Mouse (Mus musculus) thymus, postnatal 36 days (tissue): ENCODE data around the gene Hmgb2.
"Not testable (repeated sequence)": the region's sequence is repeated elsewhere in the genome, so short reads cannot be mapped to it uniquely, and the experiment has no call there.

Experiments used
- DNase-seq, 2 experiments: peaks; one replicate each; pipeline ENCODE4 v3.0.0; 2022; ENCODE audit warnings: mixed read lengths in 2 of 2

Gene Hmgb2

GRCm38 (mm10) chr8:57511316-57512118, at the start of gene Hmgb2:
Hmgb2 (plus strand) TSS chr8:57511907.
- DNase-seq = peak; percentile 99

- no peak for DNase-seq
Observed at GRCm38 (mm10) chr8:57462839-57463238, 48.9 kb upstream of the Hmgb2 start.

GRCm38 (mm10) chr8:57463757-57464156, 48.0 kb upstream of the Hmgb2 start:
- no peak for DNase-seq

- DNase-seq = no peak
Observed at GRCm38 (mm10) chr8:57468624-57469023, 43.1 kb upstream of the Hmgb2 start.

GRCm38 (mm10) chr8:57470863-57471262, 40.8 kb upstream of the Hmgb2 start:
- DNase-seq = no peak

GRCm38 (mm10) chr8:57473751-57474150, 38.0 kb upstream of the Hmgb2 start:
- DNase-seq = no peak

GRCm38 (mm10) chr8:57478406-57478805, 33.3 kb upstream of the Hmgb2 start:
- DNase-seq = no peak

- DNase-seq = no peak
Observed at GRCm38 (mm10) chr8:57479700-57480099, 32.0 kb upstream of the Hmgb2 start.

GRCm38 (mm10) chr8:57480606-57481005, 31.1 kb upstream of the Hmgb2 start:
- no peak for DNase-seq

GRCm38 (mm10) chr8:57486491-57487440, 24.9 kb upstream of the Hmgb2 start:
- DNase-seq = peak; percentile 44 to 60

GRCm38 (mm10) chr8:57487441-57488155, 24.1 kb upstream of the Hmgb2 start, which contains the start of gene Sap30:
Sap30 (minus strand) TSS chr8:57487860.
- peak; percentile 99 for DNase-seq

- peak; percentile 62 to 72 for DNase-seq
Observed at GRCm38 (mm10) chr8:57488312-57488765, 23.4 kb upstream of the Hmgb2 start.

GRCm38 (mm10) chr8:57489366-57489765, 22.3 kb upstream of the Hmgb2 start:
- no peak for DNase-seq

GRCm38 (mm10) chr8:57489896-57490295, 21.8 kb upstream of the Hmgb2 start:
- DNase-seq = no peak

GRCm38 (mm10) chr8:57491873-57492272, 19.8 kb upstream of the Hmgb2 start:
- no peak for DNase-seq

GRCm38 (mm10) chr8:57498494-57498846, 13.2 kb upstream of the Hmgb2 start:
- DNase-seq = no peak

GRCm38 (mm10) chr8:57498847-57499511, 12.7 kb upstream of the Hmgb2 start:
- DNase-seq = no peak

- peak; percentile 79 to 84 for DNase-seq
Observed at GRCm38 (mm10) chr8:57503641-57504040, 8.1 kb upstream of the Hmgb2 start.

- not testable (repeated sequence) for DNase-seq
Observed at GRCm38 (mm10) chr8:57505500-57505899, 6.2 kb upstream of the Hmgb2 start.

GRCm38 (mm10) chr8:57507556-57508063, 4.1 kb upstream of the Hmgb2 start:
- no peak for DNase-seq

- DNase-seq = no peak
Observed at GRCm38 (mm10) chr8:57508657-57509056, 3.0 kb upstream of the Hmgb2 start.

GRCm38 (mm10) chr8:57510791-57511315, 854 bp upstream of the Hmgb2 start:
- DNase-seq = no peak
